Mouse (Mus musculus): ENCODE data around the gene Prss12. TPM values are rescaled to one million over a fixed set of nuclear protein-coding genes. Genes with fewer than 3 reads are reported as not detected.
"Not testable (repeated sequence)": the region's sequence is repeated elsewhere in the genome, so short reads cannot be mapped to it uniquely, and the experiment has no call there.

The Prss12 gene
- total RNA-seq, 1 experiment from 2014 or later: 4.2 TPM

- peak; percentile 82; the same call in 1 of the 2 replicates for ATAC-seq (ENCODE audit: extremely low read depth, insufficient number of reproducible peaks, low FRiP score, poor library complexity, severe bottlenecking)
Observed at GRCm38 (mm10) chr3:123459492-123459891, 12.8 kb downstream of the Prss12 start.

GRCm38 (mm10) chr3:123460436-123460835 lies 13.7 kb downstream of the Prss12 start:
- no peak for ATAC-seq (ENCODE audit: extremely low read depth, insufficient number of reproducible peaks, low FRiP score, poor library complexity, severe bottlenecking)

- no peak for ATAC-seq (ENCODE audit: extremely low read depth, insufficient number of reproducible peaks, low FRiP score, poor library complexity, severe bottlenecking)
Observed at GRCm38 (mm10) chr3:123462264-123462663, 15.6 kb downstream of the Prss12 start.

- no peak for ATAC-seq (ENCODE audit: extremely low read depth, insufficient number of reproducible peaks, low FRiP score, poor library complexity, severe bottlenecking)
Observed at GRCm38 (mm10) chr3:123476833-123477232, 30.1 kb downstream of the Prss12 start.

- no peak for ATAC-seq (ENCODE audit: extremely low read depth, insufficient number of reproducible peaks, low FRiP score, poor library complexity, severe bottlenecking)
Observed at GRCm38 (mm10) chr3:123481266-123481665, 34.6 kb downstream of the Prss12 start.

GRCm38 (mm10) chr3:123491814-123492213 lies 45.1 kb downstream of the Prss12 start:
- ATAC-seq (ENCODE audit: extremely low read depth, insufficient number of reproducible peaks, low FRiP score, poor library complexity, severe bottlenecking): no peak

- ATAC-seq (ENCODE audit: extremely low read depth, insufficient number of reproducible peaks, low FRiP score, poor library complexity, severe bottlenecking): no peak
Observed at GRCm38 (mm10) chr3:123493163-123493562, 46.5 kb downstream of the Prss12 start.

GRCm38 (mm10) chr3:123495088-123495487 lies 48.4 kb downstream of the Prss12 start:
- no peak for ATAC-seq (ENCODE audit: extremely low read depth, insufficient number of reproducible peaks, low FRiP score, poor library complexity, severe bottlenecking)

GRCm38 (mm10) chr3:123498787-123499186 lies 52.1 kb downstream of the Prss12 start:
- no peak for ATAC-seq (ENCODE audit: extremely low read depth, insufficient number of reproducible peaks, low FRiP score, poor library complexity, severe bottlenecking)

GRCm38 (mm10) chr3:123501798-123502197 lies 55.1 kb downstream of the Prss12 start:
- ATAC-seq (ENCODE audit: extremely low read depth, insufficient number of reproducible peaks, low FRiP score, poor library complexity, severe bottlenecking): not testable (repeated sequence)

- ATAC-seq (ENCODE audit: extremely low read depth, insufficient number of reproducible peaks, low FRiP score, poor library complexity, severe bottlenecking): no peak
Observed at GRCm38 (mm10) chr3:123503943-123504342, 57.2 kb downstream of the Prss12 start.

- ATAC-seq (ENCODE audit: extremely low read depth, insufficient number of reproducible peaks, low FRiP score, poor library complexity, severe bottlenecking): no peak
Observed at GRCm38 (mm10) chr3:123504783-123505182, 58.1 kb downstream of the Prss12 start.

GRCm38 (mm10) chr3:123505778-123506667 lies 59.3 kb downstream of the Prss12 start:
- no peak for ATAC-seq (ENCODE audit: extremely low read depth, insufficient number of reproducible peaks, low FRiP score, poor library complexity, severe bottlenecking)

GRCm38 (mm10) chr3:123506699-123507662 lies 60.3 kb downstream of the Prss12 start:
- 0 out of 2 replicates have a peak, but pooled peaks have one; percentile 25 for ATAC-seq (ENCODE audit: extremely low read depth, insufficient number of reproducible peaks, low FRiP score, poor library complexity, severe bottlenecking)

GRCm38 (mm10) chr3:123507663-123508055 lies 60.9 kb downstream of the Prss12 start:
- ATAC-seq (ENCODE audit: extremely low read depth, insufficient number of reproducible peaks, low FRiP score, poor library complexity, severe bottlenecking): no peak

- ATAC-seq (ENCODE audit: extremely low read depth, insufficient number of reproducible peaks, low FRiP score, poor library complexity, severe bottlenecking): peak; percentile 85
Observed at GRCm38 (mm10) chr3:123508056-123508674, 61.5 kb downstream of the Prss12 start.

- no peak for ATAC-seq (ENCODE audit: extremely low read depth, insufficient number of reproducible peaks, low FRiP score, poor library complexity, severe bottlenecking)
Observed at GRCm38 (mm10) chr3:123508675-123509376, 62.1 kb downstream of the Prss12 start.

- ATAC-seq (ENCODE audit: extremely low read depth, insufficient number of reproducible peaks, low FRiP score, poor library complexity, severe bottlenecking): no peak
Observed at GRCm38 (mm10) chr3:123511818-123512217, 65.1 kb downstream of the Prss12 start.

Data from neutrophil, adult 5-6 weeks (primary cell).